Mouse (Mus musculus): Measurements from ENCODE around the gene Rpl9-ps1.

- TF ChIP-seq POLR2A (IDR thresholded peaks at IDR 0.05; ENCODE audit: low read depth, low read length) (no peak), CTCF (conservative IDR thresholded peaks at IDR 0.05; ENCODE audit: insufficient read depth, insufficient read length, low read depth, low read length) (no peak)
Observed at GRCm38 (mm10) chr11:83630630-83631029, 14.8 kb downstream of the Rpl9-ps1 start.

All from kidney, adult 2 months (tissue).